Mouse (Mus musculus): ENCODE results near the gene Fam171a1. TPM values are rescaled to one million over a fixed set of nuclear protein-coding genes. Genes with fewer than 3 reads are reported as not detected.

Fam171a1 gene
- polyA plus RNA-seq, 1 experiment from 2014 or later, result 32.8 TPM

- H3K4me1 ChIP-seq (replicated peaks), result peaks cover 41% of the 10 kb centered on the region
- H3K36me3 ChIP-seq, result no peaks in the 10 kb centered on the region
- no peak overlapping the region for H3K9ac ChIP-seq
- no peak for ATAC-seq (ENCODE audit: insufficient number of reproducible peaks, low FRiP score)
- no peak overlapping the region for H3K27ac ChIP-seq (ENCODE audit: poor library complexity, severe bottlenecking)
- no peaks in the 10 kb centered on the region for H3K27me3 ChIP-seq (replicated peaks)
- no peak overlapping the region for H3K4me3 ChIP-seq
- no peaks in the 10 kb centered on the region for H3K9me3 ChIP-seq (replicated peaks)
- no peak overlapping the region for H3K4me2 ChIP-seq
- WGBS, result 78% methylated on average over 2 of the region's 2 CpGs
These were observed 41.0 kb downstream of the Fam171a1 start for GRCm38 (mm10) chr2:3154986-3155385.

- peak overlapping the region; percentile 54 for H3K27ac ChIP-seq (ENCODE audit: poor library complexity, severe bottlenecking)
- H3K9ac ChIP-seq, result no peak overlapping the region
- H3K36me3 ChIP-seq, result no peaks in the 10 kb centered on the region
- H3K27me3 ChIP-seq (replicated peaks), result no peaks in the 10 kb centered on the region
- WGBS, result 73% methylated on average over 3 of the region's 3 CpGs
- H3K4me3 ChIP-seq, result no peak overlapping the region
- H3K9me3 ChIP-seq (replicated peaks), result no peaks in the 10 kb centered on the region
- no peak overlapping the region for H3K4me2 ChIP-seq
- H3K4me1 ChIP-seq (replicated peaks), result peaks cover 49% of the 10 kb centered on the region
- 0 out of 2 replicates have a peak, but pooled peaks have one; percentile 48 for ATAC-seq (ENCODE audit: insufficient number of reproducible peaks, low FRiP score)
These were observed 43.0 kb downstream of the Fam171a1 start for GRCm38 (mm10) chr2:3157030-3157429.

GRCm38 (mm10) chr2:3157661-3158344, 43.8 kb downstream of the Fam171a1 start:
- Histone ChIP-seq H3K9ac (no peak overlapping the region), H3K9me3 (replicated peaks) (no peaks in the 10 kb centered on the region), H3K27me3 (replicated peaks) (no peaks in the 10 kb centered on the region), H3K4me3 (no peak overlapping the region), H3K4me2 (no peak overlapping the region), H3K4me1 (replicated peaks) (peaks cover 55% of the 10 kb centered on the region), H3K27ac (ENCODE audit: poor library complexity, severe bottlenecking) (no peak overlapping the region), H3K36me3 (no peaks in the 10 kb centered on the region)
- WGBS, result 72% methylated on average over 10 of the region's 10 CpGs
- ATAC-seq (ENCODE audit: insufficient number of reproducible peaks, low FRiP score), result no peak

GRCm38 (mm10) chr2:3158682-3159412, 44.8 kb downstream of the Fam171a1 start:
- H3K36me3 ChIP-seq, result no peaks in the 10 kb centered on the region
- H3K4me1 ChIP-seq (replicated peaks), result peaks cover 64% of the 10 kb centered on the region
- no peak for ATAC-seq (ENCODE audit: insufficient number of reproducible peaks, low FRiP score)
- WGBS, result 57% methylated on average over 8 of the region's 8 CpGs
- H3K27ac ChIP-seq (ENCODE audit: poor library complexity, severe bottlenecking), result 0 out of 2 replicates have a peak overlapping the region, but pooled peaks have one; percentile 38
- H3K9me3 ChIP-seq (replicated peaks), result no peaks in the 10 kb centered on the region
- no peak overlapping the region for H3K4me3 ChIP-seq
- H3K9ac ChIP-seq, result no peak overlapping the region
- no peaks in the 10 kb centered on the region for H3K27me3 ChIP-seq (replicated peaks)
- H3K4me2 ChIP-seq, result no peak overlapping the region

- no peak overlapping the region for H3K4me2 ChIP-seq
- no peak overlapping the region for H3K4me3 ChIP-seq
- peaks cover 77% of the 10 kb centered on the region for H3K4me1 ChIP-seq (replicated peaks)
- no peak overlapping the region for H3K9ac ChIP-seq
- WGBS, result 50% methylated on average over 1 of the region's 1 CpGs
- no peaks in the 10 kb centered on the region for H3K27me3 ChIP-seq (replicated peaks)
- no peaks in the 10 kb centered on the region for H3K9me3 ChIP-seq (replicated peaks)
- H3K36me3 ChIP-seq, result no peaks in the 10 kb centered on the region
- no peak overlapping the region for H3K27ac ChIP-seq (ENCODE audit: poor library complexity, severe bottlenecking)
- ATAC-seq (ENCODE audit: insufficient number of reproducible peaks, low FRiP score), result no peak
These were observed 47.6 kb downstream of the Fam171a1 start for GRCm38 (mm10) chr2:3161578-3161977.

- H3K4me3 ChIP-seq, result no peak overlapping the region
- no peak overlapping the region for H3K9ac ChIP-seq
- no peak overlapping the region for H3K27ac ChIP-seq (ENCODE audit: poor library complexity, severe bottlenecking)
- H3K36me3 ChIP-seq, result no peaks in the 10 kb centered on the region
- H3K27me3 ChIP-seq (replicated peaks), result no peaks in the 10 kb centered on the region
- 71% methylated on average over 9 of the region's 9 CpGs for whole genome bisulfite sequencing
- H3K4me1 ChIP-seq (replicated peaks), result peaks cover 76% of the 10 kb centered on the region
- H3K4me2 ChIP-seq, result no peak overlapping the region
- no peak for ATAC-seq (ENCODE audit: insufficient number of reproducible peaks, low FRiP score)
- no peaks in the 10 kb centered on the region for H3K9me3 ChIP-seq (replicated peaks)
These were observed 49.6 kb downstream of the Fam171a1 start for GRCm38 (mm10) chr2:3163501-3164076.

GRCm38 (mm10) chr2:3165037-3165600, 51.1 kb downstream of the Fam171a1 start:
- Histone ChIP-seq H3K27me3 (replicated peaks) (no peaks in the 10 kb centered on the region), H3K4me2 (no peak overlapping the region), H3K9me3 (replicated peaks) (no peaks in the 10 kb centered on the region), H3K9ac (no peak overlapping the region), H3K4me3 (no peak overlapping the region), H3K36me3 (no peaks in the 10 kb centered on the region), H3K4me1 (replicated peaks) (peaks cover 84% of the 10 kb centered on the region), H3K27ac (ENCODE audit: poor library complexity, severe bottlenecking) (no peak overlapping the region)
- no peak for ATAC-seq (ENCODE audit: insufficient number of reproducible peaks, low FRiP score)
- 75% methylated on average over 8 of the region's 8 CpGs for WGBS

DNA sequence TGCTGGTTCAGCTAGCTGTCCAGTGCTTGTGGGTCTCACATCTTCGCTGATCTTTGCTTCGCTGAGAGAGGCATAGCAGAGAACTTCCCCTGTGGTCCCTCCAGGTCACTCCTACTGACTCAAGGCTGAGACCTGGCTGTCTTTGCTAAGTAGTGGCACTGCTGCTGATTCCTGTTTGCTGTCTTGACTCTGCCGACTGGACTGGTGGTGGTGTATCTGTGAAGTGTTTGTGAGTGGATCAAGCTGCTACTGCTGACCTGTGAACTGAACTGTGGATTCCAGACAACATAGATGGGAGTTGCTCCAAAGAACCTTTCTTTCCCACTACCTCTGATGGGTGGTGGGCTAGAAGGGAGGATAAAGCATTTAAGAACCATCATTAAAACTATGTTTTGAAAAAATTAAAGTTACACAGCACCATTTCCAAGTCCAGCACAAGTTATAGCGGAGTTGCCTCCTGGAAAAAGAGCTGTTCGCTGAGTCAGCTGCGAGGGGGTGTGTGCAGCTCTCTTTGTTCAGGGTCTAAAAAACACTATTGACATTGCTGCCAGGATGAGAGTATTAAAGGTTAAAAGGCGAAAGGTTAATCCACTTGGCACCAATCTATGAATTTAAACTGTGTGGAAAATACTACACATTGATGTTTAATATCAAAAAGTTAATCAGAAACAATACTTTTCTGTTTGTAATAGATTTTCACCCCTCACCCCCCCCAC, 52.0 kb downstream of the Fam171a1 start:
- Histone ChIP-seq H3K4me1 (replicated peaks) (peaks cover 86% of the 10 kb centered on the region), H3K9me3 (replicated peaks) (no peaks in the 10 kb centered on the region), H3K4me3 (no peak overlapping the region), H3K27me3 (replicated peaks) (no peaks in the 10 kb centered on the region), H3K9ac (no peak overlapping the region), H3K4me2 (no peak overlapping the region), H3K36me3 (no peaks in the 10 kb centered on the region), H3K27ac (ENCODE audit: poor library complexity, severe bottlenecking) (peak overlapping the region; percentile 4; the same call in 1 of the 2 replicates)
- 70% methylated on average over 7 of the region's 7 CpGs for WGBS
- no peak for ATAC-seq (ENCODE audit: insufficient number of reproducible peaks, low FRiP score)

DNA sequence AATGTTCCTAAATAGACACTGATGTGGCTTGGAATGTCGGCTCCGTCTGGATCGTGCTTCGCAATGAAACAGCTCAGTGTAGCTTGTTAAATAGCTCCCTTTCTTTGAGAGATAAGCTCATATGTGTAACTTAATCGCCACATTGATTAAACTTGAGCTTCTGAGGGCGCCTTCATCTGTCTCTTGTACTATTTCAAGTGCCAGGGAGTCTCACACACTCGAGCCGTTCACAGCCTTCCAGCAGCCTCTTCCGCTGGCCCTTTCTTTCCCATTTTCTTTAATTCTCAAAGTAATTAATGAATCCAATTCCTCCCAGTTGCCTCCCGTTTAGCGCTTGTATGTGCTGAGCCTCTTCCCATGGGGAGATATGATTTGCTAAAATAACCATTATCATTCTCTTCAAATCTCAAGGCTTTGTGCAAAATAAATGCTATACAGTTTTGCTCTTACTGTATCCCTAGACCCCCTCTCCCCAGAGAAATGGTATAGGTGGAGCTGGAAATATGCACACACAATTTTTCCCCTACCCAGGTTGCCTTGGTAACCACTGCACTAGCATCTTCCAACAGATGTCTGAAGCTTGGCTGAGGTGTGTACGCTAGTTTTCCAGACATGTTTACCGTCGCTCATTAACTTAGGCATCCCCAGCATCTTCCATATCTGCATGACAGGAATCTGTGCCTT, 54.8 kb downstream of the Fam171a1 start:
- Histone ChIP-seq H3K4me1 (replicated peaks) (peaks cover 87% of the 10 kb centered on the region), H3K9ac (no peak overlapping the region), H3K4me3 (no peak overlapping the region), H3K9me3 (replicated peaks) (no peaks in the 10 kb centered on the region), H3K36me3 (no peaks in the 10 kb centered on the region), H3K27ac (ENCODE audit: poor library complexity, severe bottlenecking) (no peak overlapping the region), H3K27me3 (replicated peaks) (no peaks in the 10 kb centered on the region), H3K4me2 (no peak overlapping the region)
- WGBS, result 57% methylated on average over 14 of the region's 14 CpGs
- no peak for ATAC-seq (ENCODE audit: insufficient number of reproducible peaks, low FRiP score)

- H3K36me3 ChIP-seq, result no peaks in the 10 kb centered on the region
- no peaks in the 10 kb centered on the region for H3K27me3 ChIP-seq (replicated peaks)
- H3K4me1 ChIP-seq (replicated peaks), result peaks cover 89% of the 10 kb centered on the region
- H3K27ac ChIP-seq (ENCODE audit: poor library complexity, severe bottlenecking), result no peak overlapping the region
- no peak overlapping the region for H3K4me3 ChIP-seq
- no peak overlapping the region for H3K4me2 ChIP-seq
- H3K9ac ChIP-seq, result no peak overlapping the region
- H3K9me3 ChIP-seq (replicated peaks), result no peaks in the 10 kb centered on the region
- no peak for ATAC-seq (ENCODE audit: insufficient number of reproducible peaks, low FRiP score)
- 68% methylated on average over 3 of the region's 3 CpGs for WGBS
These were observed 55.4 kb downstream of the Fam171a1 start for GRCm38 (mm10) chr2:3169403-3169747.

Data from heart, embryonic 12.5 days (tissue).